Mouse (Mus musculus): ENCODE measurements around the gene Dnajc16.
"Not testable (repeated sequence)": the region's sequence is repeated elsewhere in the genome, so short reads cannot be mapped to it uniquely, and the experiment has no call there.

Gene Dnajc16

DNA sequence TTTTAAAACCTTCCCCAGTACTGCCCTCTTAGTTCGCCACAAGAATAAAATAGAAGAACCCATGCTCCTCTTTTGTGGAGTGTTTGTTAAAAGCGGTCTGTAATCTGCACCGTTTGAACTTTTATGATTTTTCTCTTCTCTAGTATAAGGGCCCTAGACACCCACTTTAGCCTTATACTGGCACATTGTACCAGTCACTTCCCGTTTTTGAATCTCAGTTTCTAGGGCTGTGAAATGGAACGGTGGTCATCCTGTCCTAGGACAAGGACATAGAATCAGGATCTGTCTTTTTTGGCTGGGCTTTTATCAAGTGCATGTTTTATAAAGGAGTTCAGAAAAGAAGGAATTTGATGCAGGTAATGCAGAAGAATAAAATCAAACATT is 3.4 kb upstream of the Dnajc16 start:
- no peak for DNase-seq

DNA sequence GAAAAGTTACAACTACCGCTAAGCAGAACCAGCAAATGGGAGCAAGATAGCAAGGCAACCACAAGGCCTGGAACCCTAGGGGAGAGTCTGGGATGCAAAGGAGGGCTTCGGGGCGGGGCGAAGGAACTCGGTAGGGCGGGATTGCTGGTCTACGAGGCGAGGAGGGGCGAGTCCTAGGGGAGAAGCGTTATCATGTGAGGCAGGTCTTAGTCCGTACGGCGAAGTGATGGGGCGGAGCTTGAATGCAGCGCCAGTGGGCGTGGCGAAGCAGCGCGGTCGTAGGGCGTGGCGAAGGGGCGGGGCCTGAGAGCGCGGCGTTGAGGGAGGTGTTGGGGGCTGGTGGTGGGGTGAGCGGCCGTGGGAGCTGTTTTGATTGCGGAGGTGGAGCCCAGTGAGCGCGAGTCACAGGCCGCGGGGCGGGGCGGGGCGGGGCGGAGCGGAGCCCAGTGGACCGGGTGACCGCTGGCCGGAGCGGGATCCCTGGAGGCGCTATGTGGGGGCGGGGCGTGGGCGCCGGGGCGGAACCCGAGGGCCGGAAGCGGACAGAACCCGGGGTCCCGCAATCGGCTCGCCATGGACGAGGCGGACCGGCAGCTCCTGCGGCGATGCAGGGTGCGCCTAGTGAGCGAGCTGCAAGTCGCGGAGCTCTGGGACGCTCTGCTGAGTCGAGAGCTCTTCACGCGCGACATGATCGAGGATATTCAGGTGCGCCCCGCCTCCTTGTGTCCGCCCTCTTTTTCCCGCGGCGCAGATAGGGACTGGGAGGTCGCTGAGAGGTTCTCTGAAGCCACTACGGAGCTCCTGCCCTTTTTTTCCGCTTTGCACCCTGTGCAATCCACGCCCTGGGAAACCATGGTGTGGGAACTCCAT is 2.8 kb upstream of the Dnajc16 start, which contains the start of gene Casp9:
Gene Casp9, plus strand, starts transcription at position 331 of the 870 bp plus-strand sequence.
- peak; percentile 96 for DNase-seq

DNA sequence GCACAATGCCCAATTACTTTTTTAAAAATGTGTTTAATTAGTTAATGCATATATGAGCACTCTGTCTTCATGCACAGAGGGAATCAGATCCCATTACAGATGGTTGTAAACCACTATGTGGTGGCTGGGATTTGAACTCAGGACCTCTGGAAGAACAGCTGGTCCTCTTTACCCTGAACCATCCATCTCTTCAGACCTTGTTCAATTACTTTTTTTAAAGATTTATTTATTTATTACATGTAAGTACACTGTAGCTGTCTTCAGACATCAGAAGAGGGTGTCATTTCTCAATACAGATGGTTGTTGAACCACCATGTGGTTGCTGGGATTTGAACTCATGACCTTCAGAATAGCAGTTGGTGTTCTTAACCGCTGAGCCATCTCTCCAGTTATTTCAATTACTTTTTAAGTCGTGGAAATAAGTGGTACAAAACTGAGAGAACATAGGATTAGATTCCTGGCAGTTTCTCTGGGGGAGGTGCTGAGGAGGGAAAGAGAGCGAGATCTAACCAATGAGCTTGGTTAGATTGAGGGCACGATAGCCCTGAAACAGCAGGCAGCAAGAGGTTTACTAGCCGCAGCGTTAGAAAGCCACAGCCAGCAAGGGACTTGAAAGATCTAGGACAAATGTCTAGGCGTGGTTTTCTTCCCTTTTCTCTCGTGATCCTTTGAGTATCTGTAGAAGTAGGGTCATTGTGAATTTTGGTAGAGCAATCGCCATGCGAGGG is 2.0 kb upstream of the Dnajc16 start:
- no peak for DNase-seq

DNA sequence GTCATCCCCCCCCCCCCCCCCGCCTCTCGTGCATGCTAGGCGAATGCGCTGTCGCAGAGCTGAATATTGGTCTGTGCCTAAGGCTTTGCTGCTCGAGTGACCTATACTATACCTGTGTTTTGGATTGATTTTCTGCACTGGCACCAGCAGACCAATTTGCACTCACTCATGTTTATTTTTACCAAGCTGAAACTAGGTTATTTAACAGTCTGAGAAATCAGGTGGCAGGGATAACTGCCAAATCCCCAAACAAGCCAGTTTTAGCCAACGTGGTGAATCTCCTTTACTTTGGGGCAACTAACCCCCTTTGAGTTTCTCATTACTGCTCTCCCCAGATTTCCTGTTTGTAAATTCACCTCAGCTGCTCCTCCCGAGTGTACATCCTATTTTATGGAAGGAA is 1.2 kb upstream of the Dnajc16 start:
- DNase-seq = no peak

GRCm38 (mm10) chr4:141791486-141791885 is 755 bp upstream of the Dnajc16 start:
- DNase-seq = no peak

DNA sequence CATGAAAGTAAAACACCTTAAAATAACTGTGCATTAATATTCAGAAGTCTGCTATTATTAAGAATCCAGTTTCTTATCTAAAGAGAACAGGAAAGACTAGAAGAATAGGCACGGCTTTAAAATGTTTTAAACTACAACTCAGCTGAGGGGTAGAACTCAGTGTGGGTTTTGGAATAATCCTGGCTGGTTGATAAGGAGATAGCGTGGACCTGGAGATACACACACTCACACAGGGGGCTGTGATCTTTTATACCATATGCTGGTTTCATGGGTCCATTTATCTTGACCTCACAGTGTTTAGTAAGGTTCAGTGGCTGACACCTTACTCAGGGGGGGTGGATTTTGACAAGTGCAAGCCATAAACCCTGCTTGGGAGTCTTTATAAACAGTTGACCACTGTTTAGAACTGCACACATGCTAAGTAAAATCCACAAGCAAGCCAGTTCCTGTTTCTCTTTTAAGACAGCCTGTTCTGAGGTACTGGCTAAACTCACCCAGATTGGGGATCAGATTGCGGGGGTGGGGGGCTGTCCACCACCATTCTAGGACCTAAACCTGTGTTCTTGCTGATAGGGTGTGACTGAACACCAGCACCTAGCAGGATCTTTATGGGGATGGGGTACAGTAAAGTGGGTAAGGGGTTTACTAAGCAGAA is 1.0 kb downstream of the Dnajc16 start:
- DNase-seq = no peak

DNA sequence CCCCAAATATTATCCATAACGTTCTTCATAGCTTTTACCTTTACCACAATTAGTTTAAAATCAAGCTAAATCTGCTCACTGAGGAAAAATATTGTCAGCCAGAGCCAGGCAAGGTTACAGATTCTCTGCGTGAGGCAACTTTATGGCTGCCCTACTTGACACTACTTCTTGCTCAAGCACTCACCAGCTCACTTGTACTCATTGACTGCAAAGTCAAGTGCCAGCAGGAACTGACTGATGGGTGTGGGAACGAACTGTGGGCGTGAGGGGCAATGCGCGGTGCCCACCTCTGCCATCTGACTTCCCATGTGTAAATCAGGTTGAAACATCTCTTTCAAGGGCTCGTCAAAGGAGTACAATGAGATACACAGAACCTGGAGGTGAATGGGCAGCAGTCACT is 3.3 kb downstream of the Dnajc16 start:
- DNase-seq = no peak

DNA sequence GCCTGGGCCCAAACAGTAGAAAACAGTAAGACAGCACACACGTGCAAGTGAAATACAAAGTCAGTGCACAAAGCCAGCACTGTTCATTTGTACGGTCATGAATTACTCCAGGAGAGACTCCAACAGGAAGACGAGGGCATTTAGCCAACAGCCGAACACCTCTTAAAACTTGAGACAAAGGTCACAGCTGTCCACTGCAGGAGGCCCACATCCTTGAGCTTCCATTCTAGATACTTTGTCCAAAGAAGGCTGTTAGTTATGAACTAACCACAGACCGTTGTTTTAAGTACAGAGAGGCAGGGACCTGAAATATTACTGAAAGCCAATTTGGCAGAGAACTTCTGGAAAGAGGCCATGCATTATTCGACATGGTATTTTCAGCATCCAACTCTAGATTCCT is 3.7 kb downstream of the Dnajc16 start:
- DNase-seq = no peak

GRCm38 (mm10) chr4:141786141-141786540 is 4.6 kb downstream of the Dnajc16 start:
- DNase-seq = no peak

DNA sequence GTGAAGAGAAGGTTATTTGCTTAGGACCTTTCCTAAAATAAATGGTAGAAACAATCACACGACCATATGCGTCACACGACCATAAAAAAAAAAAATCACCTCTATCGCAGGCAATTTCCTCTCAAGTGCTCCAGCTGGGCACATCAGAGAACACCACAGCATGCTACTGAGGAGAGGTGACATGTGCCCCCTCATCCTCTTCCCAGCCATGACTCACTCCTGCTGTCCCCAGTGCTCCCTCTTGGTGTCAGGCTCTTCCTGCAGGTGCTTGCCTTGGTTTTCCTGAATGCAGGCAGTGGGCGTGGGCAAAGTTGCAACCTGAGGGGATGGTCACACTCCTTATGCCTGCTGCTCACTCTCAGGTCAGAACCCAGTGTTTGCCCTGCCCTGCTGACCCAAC is 5.9 kb downstream of the Dnajc16 start:
- DNase-seq = no peak

- DNase-seq = no peak
Measured at GRCm38 (mm10) chr4:141781201-141781985, 9.3 kb downstream of the Dnajc16 start.

- no peak for DNase-seq
Measured at GRCm38 (mm10) chr4:141779828-141780227, 10.9 kb downstream of the Dnajc16 start.

DNA sequence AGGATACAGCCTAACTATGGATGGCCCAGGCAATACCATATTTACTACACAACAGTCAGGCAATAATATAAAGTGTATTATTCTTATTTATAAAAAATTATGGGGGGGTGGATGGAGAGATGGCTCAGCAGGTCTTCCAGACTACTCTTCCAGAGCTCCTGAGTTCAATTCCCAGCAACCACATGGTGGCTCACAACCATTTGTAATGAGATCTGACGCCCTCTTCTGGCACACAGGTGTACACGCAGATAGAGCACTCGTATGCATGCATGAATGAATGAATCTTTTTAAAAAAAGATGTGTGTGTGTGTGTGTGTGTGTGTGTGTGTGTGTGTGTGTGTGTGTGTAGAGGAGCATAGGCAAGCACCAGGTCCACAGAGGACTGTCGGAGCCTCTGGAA is 17.7 kb downstream of the Dnajc16 start:
- DNase-seq = not testable (repeated sequence)

DNA sequence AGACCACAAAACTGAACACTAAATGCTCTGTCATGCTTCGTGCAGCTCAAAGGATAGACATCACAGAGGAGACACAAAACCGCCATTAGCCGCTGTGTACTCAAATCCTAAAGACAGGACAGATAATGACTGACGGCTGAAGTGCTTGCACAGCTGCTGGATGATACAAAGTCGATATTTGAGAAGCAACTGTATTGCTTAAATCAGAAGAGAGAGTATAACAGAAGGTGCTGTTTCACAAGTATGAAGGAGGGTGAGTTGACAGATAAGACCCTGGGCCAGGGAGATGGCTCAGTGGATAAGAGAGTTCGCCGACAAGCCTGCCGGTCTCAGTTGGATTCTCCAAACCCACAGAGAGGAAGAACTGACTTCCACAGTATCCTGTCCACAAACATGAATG is 18.9 kb downstream of the Dnajc16 start:
- DNase-seq = no peak

- DNase-seq = no peak
Measured at GRCm38 (mm10) chr4:141769501-141770160, 21.1 kb downstream of the Dnajc16 start.

DNA sequence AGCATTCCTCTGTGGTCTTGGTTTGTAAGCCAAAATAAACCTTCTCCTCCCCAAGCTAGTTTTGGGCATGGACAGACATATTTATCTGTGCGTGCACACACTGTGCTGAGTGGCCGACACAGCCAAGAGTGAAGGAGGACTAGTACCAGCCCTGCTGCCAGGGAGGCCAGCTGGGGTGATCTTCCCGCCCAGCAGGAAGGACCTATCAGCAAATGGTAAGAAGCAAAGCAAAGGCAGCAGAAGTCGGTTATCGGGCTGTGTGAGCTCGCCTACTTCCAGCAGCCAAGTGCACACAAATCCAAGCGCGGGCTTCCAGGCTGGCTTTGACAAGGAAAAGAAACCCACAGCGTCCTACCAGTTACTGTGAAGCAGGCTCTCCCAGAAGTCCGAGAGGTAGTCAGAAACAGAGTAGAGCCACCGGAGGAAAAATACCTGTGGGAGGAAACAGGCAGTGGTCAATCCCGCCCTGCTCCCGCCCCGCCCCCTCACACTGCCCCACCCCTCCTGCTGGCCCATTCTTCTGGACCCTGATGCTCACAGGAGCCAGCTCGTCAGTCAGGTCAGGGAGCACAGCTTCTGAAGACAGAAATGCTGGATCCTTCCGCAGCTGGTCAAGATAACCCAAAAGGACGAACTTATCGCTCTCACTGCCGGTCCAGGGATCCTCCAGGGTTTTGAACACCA is 23.2 kb downstream of the Dnajc16 start:
- DNase-seq = no peak

DNA sequence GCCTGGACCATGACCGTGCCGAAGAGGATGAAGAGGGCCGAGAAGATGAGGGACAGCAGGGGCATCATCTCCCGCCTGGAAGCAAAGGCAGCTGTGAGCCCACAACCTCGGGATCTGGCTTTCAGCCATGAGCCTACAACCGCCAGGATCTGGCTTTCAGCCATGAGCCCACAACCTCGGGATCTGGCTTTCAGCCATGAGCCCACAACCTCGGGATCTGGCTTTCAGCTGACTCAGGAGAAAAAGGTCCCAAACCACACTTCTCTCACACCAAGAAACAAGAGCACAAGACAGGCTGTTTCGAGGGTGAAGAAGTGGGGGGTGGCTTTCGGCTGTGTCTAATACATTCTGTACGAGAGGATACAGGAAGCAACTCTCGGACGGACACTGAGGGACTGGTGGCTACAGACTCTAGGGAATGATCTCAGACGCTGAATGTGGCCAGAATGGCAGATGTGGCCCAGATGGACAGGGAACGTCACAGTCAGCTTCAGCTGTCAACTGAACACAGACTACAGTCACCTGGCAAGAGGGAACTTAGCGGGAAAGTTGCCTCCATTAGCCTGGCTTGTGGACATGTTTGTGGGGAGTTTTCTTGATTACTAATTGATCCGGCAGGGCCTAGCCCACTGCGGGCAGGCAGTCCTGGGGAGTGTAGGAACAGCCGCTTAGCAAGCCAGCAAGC is 23.9 kb downstream of the Dnajc16 start:
- peak; percentile 26 for DNase-seq

- DNase-seq = no peak
Measured at GRCm38 (mm10) chr4:141766316-141766667, 24.4 kb downstream of the Dnajc16 start.

DNA sequence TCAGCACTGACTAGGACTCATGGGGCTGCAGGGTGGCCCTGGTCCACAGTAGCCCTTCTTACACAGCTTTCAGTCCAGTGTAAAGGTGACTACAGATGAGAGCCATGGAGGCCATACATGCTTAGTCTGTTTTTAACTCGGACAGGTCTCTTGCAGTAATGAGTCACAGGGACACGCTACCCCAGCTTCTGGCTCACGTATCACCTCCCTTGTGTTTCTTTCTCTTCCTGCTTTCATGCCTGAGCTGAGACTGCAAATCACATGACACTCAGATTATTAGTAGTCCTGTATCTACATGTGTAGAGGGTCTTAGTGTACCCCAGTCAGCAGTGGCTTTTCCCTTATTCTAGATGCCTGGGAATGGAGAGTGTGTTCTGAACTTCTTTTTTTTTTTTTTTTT is 25.7 kb downstream of the Dnajc16 start:
- DNase-seq = no peak

DNA sequence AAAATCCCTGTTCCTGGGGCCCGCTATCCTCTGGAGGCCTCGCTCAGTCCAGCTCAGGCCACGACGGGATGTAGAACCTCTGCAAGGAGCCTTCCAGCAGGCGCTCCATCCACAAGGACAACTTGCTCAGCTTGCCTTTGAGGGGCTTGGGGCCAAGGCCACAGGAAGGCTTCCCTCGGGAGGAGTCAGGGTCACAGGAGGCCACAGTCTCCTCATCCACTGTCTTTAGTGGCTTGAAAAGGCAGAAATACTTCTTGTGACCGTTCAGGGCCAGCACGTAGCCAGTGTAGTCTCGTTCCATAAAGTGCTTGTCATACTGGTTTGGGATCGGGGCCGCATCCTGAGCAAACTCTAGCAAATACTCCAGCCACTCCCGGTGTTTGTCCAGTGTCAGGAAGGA is 27.3 kb downstream of the Dnajc16 start:
- no peak for DNase-seq

GRCm38 (mm10) chr4:141762102-141762598 is 28.6 kb downstream of the Dnajc16 start:
- no peak for DNase-seq
